Mouse (Mus musculus) intestine, embryonic 15.5 days (tissue): Measurements from ENCODE around the gene Smo. TPM values are rescaled to one million over a fixed set of nuclear protein-coding genes. Genes with fewer than 3 reads are reported as not detected.

ENCODE experiments used
- ATAC-seq: fragments of 200-750 bp; cut with Nextera tagmentation; 2 replicates; pipeline ENCODE4 v1.8.0; 2017; ENCODE audit warnings: moderate TSS enrichment, moderate library complexity
- H3K27ac ChIP-seq: fragments of 300-500 bp; sonication (generic); 2 replicates; pipeline ENCODE4 v1.5.1; 2015; ENCODE audit warnings: mild to moderate bottlenecking, inconsistent platforms
- H3K27me3 ChIP-seq: fragments of 300-500 bp; sonication (generic); replicated peaks from 2 replicates; pipeline ENCODE4 v1.6.1; 2015; ENCODE audit warnings: inconsistent platforms
- H3K36me3 ChIP-seq: fragments of 300-500 bp; sonication (generic); 2 replicates; pipeline ENCODE4 v1.6.1; 2015; ENCODE audit warnings: inconsistent platforms
- H3K4me1 ChIP-seq: fragments of 300-500 bp; sonication (generic); replicated peaks from 2 replicates; pipeline ENCODE4 v1.6.1; 2015; ENCODE audit warnings: inconsistent platforms
- H3K4me2 ChIP-seq: fragments of 300-500 bp; sonication (generic); replicated peaks from 2 replicates; pipeline ENCODE4 v1.6.1; 2015; ENCODE audit warnings: mild to moderate bottlenecking, inconsistent platforms
- H3K4me3 ChIP-seq: fragments of 300-500 bp; sonication (generic); replicated peaks from 2 replicates; pipeline ENCODE4 v1.5.1; 2015; ENCODE audit warnings: inconsistent platforms
- H3K9ac ChIP-seq: fragments of 300-500 bp; sonication (generic); 2 replicates; pipeline ENCODE4 v1.6.1; 2015; ENCODE audit warnings: inconsistent platforms
- H3K9me3 ChIP-seq: fragments of 300-500 bp; sonication (generic); 2 replicates; pipeline ENCODE4 v1.6.1; 2016; ENCODE audit warnings: inconsistent platforms
- WGBS: fragments of 180-500 bp; shearing (Covaris S2); methylation state at CpG from one replicate; pipeline ENCODE4 v1.1.7; 2015; 5-methylcytosine and 5-hydroxymethylcytosine counted together
- polyA plus RNA-seq: library from polyadenylated mRNA; unstranded; fragments of >200 nt; fragmentation: Nextera tagmentation; extraction: Ambion mirVana; gene quantifications from 2 replicates; pipeline ENCODE4 v1.2.1, GENCODE M21; 2015

The Smo gene
- polyA plus RNA-seq, 1 experiment from 2014 or later = 30.1 TPM

DNA sequence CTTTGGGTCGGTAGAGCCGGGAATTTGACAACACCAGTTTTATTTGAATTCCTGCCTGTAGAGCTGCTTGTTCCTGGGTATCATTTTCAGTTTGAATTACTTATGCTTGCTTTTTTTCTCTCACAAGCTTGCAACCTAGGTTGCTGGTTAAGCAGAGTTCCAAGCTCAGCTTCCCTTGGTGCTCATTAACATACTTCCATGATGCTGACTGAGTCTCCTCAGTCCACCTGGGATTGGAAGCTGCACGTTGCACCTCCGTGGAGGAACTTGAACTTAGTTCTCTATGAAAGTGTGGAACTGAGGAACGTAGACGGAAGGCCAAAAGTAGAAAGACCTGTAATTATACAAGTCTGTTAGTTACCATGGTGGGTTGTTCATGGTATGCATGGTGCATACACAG lies 48.7 kb downstream of the Smo start:
- H3K27me3 ChIP-seq = no peaks in the 10 kb centered on the region
- H3K36me3 ChIP-seq = no peaks in the 10 kb centered on the region
- no peak overlapping the region for H3K27ac ChIP-seq
- no peak for ATAC-seq
- H3K9me3 ChIP-seq = no peaks in the 10 kb centered on the region
- H3K9ac ChIP-seq = no peak overlapping the region
- H3K4me3 ChIP-seq = no peak overlapping the region
- 85% methylated on average over 6 of the region's 6 CpGs for WGBS
- no peak overlapping the region for H3K4me2 ChIP-seq
- no peaks in the 10 kb centered on the region for H3K4me1 ChIP-seq

DNA sequence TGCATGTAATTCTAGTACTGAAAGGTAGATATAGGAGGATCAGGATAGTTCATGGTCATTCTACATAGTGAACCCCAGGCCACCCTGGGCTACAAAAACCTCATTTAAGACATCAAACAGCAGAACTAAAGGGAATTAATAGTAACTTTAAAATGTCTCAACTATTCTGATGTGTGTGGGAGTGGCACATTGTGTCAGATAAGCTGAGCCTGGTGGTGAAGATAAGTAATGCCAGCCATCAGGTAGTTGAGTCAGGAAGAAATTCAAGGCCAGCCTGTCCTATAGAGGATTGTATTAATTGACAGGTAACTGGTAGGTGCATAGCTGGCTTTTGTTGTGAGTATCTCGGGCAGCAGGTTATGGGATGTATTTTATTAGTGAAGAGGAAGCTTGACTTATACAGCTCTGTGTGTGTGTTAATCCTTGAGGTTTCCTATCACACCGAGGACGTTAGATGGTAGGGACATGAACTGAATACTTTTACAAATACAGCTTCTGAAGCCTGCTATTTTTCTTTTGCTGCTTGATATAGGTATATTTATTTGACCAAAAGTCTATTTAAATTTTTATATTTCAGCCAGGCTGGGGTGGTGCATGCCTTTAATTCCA lies 49.2 kb downstream of the Smo start:
- no peak overlapping the region for H3K4me3 ChIP-seq
- H3K27me3 ChIP-seq = no peaks in the 10 kb centered on the region
- no peaks in the 10 kb centered on the region for H3K9me3 ChIP-seq
- no peaks in the 10 kb centered on the region for H3K4me1 ChIP-seq
- ATAC-seq = no peak
- 80% methylated on average over 3 of the region's 3 CpGs for WGBS
- no peak overlapping the region for H3K9ac ChIP-seq
- H3K27ac ChIP-seq = no peak overlapping the region
- H3K4me2 ChIP-seq = no peak overlapping the region
- no peaks in the 10 kb centered on the region for H3K36me3 ChIP-seq

DNA sequence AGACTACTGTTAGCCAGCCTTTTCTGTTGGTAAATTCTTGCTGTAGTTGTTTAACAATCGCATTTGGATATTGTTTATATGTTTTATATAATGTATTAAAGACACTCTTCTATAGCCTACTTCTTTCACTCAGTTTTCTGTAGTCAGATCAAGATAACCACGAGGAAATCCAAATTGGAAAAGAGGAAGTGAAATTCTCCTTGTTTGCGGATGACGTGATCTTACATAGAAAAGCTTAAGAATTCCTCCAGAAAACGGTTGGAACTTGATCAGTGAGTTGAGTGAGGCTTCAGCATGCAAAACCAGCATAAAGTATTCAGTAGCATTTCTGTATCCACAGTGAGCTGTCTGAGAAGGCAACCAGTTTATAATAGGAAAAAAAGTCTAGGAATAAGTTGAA lies 50.5 kb downstream of the Smo start:
- ATAC-seq = no peak
- 90% methylated on average over 5 of the region's 5 CpGs for WGBS

DNA sequence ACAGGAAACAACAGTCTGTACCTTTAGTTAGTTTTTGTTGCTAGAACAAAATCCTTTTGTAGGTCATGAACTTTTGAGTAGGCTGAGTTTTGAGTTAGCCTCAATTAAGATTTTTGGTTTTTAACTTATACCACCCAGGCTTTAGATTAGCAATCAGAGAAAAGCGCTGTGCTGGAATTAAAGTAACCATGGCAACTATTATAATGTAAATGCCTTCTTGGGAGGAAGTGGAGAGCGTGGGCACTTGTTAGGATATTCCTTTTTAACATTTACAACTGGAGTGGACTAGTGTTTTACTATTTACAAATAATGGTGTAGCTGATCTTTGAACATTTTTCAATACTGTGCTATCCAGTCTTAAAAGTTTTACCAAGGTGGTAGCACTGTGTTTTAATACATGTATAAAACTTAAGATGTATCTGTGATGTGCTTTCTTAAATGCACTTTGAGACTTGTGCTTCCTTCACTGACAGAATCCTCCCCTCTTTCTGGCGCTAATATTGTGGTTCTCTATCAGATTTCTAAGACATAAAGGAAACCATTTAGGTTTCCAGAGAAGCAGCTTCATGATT lies 53.6 kb downstream of the Smo start:
- no peaks in the 10 kb centered on the region for H3K4me1 ChIP-seq
- no peak overlapping the region for H3K4me3 ChIP-seq
- H3K9ac ChIP-seq = no peak overlapping the region
- H3K4me2 ChIP-seq = no peak overlapping the region
- H3K36me3 ChIP-seq = no peaks in the 10 kb centered on the region
- no peaks in the 10 kb centered on the region for H3K27me3 ChIP-seq
- no peaks in the 10 kb centered on the region for H3K9me3 ChIP-seq
- no peak overlapping the region for H3K27ac ChIP-seq
- ATAC-seq = no peak
- 74% methylated on average over 3 of the region's 3 CpGs for WGBS

More for the DNA sequence above, 50.5 kb downstream of the Smo start:
- Histone ChIP-seq H3K27me3 (no peaks in the 10 kb centered on the region), H3K9me3 (no peaks in the 10 kb centered on the region), H3K4me2 (no peak overlapping the region), H3K36me3 (no peaks in the 10 kb centered on the region), H3K4me3 (no peak overlapping the region), H3K4me1 (no peaks in the 10 kb centered on the region), H3K9ac (no peak overlapping the region), H3K27ac (no peak overlapping the region)

DNA sequence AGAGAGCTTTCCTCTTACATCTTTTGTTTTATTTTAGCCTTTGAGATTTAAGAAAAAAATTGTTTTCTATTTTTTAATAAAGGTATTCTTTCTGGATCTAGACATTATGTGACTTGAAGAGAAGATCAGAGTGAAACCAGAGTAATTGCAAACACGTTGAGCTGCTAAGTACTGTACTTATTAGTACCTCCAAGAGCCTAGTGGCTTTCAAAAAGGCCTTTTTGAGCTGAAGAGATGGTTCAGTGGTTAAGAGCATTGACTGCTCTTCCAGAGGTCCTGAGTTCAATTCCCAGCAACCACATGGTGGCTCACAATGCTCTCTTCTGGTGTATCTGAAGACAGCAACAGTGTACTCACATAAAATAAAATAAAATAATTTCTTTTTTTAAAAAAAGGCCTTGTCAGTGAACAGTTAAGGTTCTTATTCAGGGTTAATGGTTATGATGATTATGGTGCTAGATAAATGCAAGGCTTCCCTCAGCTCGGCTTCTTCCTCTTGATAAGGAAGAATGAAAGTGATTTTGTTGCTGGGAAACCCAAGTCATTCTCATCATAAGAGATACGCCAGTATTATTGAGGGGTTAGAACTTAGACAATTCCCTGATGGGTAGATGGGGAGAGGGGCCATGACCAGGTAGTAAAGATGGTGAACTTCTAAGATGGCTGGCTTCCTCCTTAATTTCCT lies 54.9 kb downstream of the Smo start:
- Histone ChIP-seq H3K4me3 (no peak overlapping the region), H3K9ac (no peak overlapping the region), H3K4me2 (no peak overlapping the region), H3K27ac (no peak overlapping the region), H3K4me1 (no peaks in the 10 kb centered on the region), H3K36me3 (no peaks in the 10 kb centered on the region), H3K9me3 (no peaks in the 10 kb centered on the region), H3K27me3 (no peaks in the 10 kb centered on the region)
- no peak for ATAC-seq
- 78% methylated on average over 3 of the region's 3 CpGs for WGBS

DNA sequence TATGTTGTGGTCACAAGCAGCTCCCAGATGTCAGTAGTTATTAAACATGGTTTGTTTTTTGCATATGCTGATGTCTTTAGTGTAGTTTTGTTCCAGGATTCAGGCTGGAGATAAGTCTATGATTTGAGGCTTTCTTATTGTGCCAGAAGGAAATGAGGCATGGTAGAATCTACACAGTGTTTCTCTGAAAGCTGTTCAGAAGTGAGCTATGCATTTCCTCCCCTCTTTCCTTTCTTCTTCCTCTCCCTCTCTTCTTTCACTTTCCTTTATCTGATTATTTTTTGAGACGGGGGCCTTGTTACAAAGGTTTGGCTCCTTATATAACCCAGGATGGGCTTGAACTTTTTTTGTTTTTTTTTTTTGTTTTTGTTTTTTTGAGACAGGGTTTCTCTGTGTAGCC lies 58.2 kb downstream of the Smo start:
- Histone ChIP-seq H3K27me3 (no peaks in the 10 kb centered on the region), H3K4me3 (no peak overlapping the region), H3K9me3 (no peaks in the 10 kb centered on the region), H3K9ac (no peak overlapping the region), H3K36me3 (no peaks in the 10 kb centered on the region), H3K4me1 (no peaks in the 10 kb centered on the region), H3K27ac (no peak overlapping the region), H3K4me2 (no peak overlapping the region)
- ATAC-seq = no peak
- 75% methylated on average over 1 of the region's 1 CpGs for WGBS

DNA sequence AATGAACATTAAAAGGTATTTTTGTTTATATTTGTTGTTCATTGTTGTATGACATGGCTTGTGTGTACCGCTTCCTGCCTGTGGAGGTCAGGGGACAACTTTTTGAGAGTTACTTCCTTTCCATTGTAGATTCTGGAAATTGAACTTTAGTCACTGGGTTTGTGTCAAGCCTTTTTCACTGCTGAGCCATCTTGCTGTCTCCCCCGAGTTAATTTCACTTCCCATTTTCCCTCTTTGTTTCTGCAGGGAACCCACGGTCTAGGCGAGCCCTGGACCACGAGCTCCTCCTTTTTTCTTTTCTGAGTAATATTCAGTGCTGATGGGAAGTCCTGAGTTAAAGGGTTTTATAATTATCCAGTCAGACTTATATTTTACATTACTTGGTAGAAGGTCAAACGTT lies 59.3 kb downstream of the Smo start:
- WGBS = 81% methylated on average over 6 of the region's 6 CpGs
- no peaks in the 10 kb centered on the region for H3K4me1 ChIP-seq
- H3K9ac ChIP-seq = no peak overlapping the region
- H3K9me3 ChIP-seq = no peaks in the 10 kb centered on the region
- H3K27me3 ChIP-seq = no peaks in the 10 kb centered on the region
- H3K36me3 ChIP-seq = no peaks in the 10 kb centered on the region
- H3K4me2 ChIP-seq = no peak overlapping the region
- no peak for ATAC-seq
- H3K4me3 ChIP-seq = no peak overlapping the region
- no peak overlapping the region for H3K27ac ChIP-seq

DNA sequence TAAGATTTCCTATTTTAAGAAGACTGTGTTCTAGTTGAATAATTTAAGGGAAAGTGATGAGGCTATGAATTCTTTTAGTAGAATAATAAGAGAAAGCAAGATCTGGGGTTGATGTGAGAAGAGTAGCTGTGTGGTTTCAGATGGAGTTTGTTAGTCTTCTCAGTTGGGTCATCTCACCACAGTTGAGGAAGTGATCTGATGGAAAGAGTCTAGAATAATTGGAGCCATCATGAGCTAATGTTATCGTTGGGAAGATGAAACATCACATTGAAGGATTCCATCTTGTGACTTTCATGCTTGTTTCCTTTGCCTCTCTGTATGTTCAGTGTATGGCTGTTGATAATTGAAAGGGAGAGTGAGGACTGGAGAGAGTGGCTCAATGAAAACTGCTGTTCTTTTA lies 67.7 kb downstream of the Smo start:
- Histone ChIP-seq H3K9me3 (no peaks in the 10 kb centered on the region), H3K4me1 (no peaks in the 10 kb centered on the region), H3K27me3 (no peaks in the 10 kb centered on the region), H3K9ac (no peak overlapping the region), H3K27ac (no peak overlapping the region), H3K4me3 (no peak overlapping the region), H3K36me3 (no peaks in the 10 kb centered on the region), H3K4me2 (no peak overlapping the region)
- ATAC-seq = no peak
- 89% methylated on average over 1 of the region's 1 CpGs for WGBS

DNA sequence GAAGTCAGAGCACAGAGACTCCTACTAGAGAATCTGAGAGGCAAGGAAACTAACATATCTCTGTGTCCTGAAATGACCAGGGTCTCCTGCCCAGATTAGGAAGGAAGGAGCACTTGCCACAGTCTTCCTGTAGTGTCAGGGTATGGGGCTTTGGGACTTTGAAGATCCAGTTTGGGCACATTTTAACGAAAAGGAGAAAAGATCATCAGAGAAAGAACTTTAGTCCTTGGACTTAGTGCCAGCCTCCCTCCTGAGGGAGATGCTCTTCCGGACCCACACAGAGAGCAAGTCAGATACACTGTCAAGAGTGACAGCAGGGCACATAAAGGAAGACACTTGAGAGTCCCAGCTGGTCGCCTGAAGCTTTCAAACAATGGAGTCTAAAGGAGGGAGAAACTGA lies 68.7 kb downstream of the Smo start:
- no peak for ATAC-seq
- Histone ChIP-seq H3K4me1 (no peaks in the 10 kb centered on the region), H3K4me3 (no peak overlapping the region), H3K9me3 (no peaks in the 10 kb centered on the region), H3K9ac (no peak overlapping the region), H3K27ac (no peak overlapping the region), H3K36me3 (no peaks in the 10 kb centered on the region), H3K4me2 (no peak overlapping the region), H3K27me3 (no peaks in the 10 kb centered on the region)
- 74% methylated on average over 3 of the region's 3 CpGs for WGBS

DNA sequence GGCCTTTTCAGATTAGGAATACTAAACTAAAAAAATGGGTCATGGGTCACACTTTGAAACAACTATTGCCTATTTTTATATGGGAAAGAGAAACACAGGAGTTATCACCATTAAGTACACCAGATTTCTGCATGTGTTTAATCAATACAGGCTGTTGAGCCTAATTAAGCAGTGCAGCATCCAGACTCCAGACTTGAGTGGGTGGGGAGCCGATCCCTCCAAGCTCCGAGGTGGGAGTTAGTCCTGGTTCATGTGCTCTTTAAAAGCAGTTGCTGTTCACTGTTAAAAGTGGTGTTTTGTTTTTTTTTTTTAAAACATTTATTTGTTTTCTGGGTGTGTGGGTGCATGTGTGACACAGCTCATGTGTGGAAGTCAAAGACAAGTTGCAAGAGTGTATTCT lies 70.1 kb downstream of the Smo start:
- H3K4me1 ChIP-seq = no peaks in the 10 kb centered on the region
- H3K9ac ChIP-seq = no peak overlapping the region
- no peaks in the 10 kb centered on the region for H3K9me3 ChIP-seq
- H3K36me3 ChIP-seq = no peaks in the 10 kb centered on the region
- no peak overlapping the region for H3K4me3 ChIP-seq
- no peak overlapping the region for H3K27ac ChIP-seq
- ATAC-seq = no peak
- no peaks in the 10 kb centered on the region for H3K27me3 ChIP-seq
- WGBS = 87% methylated on average over 2 of the region's 2 CpGs
- no peak overlapping the region for H3K4me2 ChIP-seq

Other genes with a start within 250 kb of the Smo start
- gene Kcp, start 227.6 kb upstream of the Smo start, polyA plus RNA-seq = 13.7 and 15.5 TPM in 2 replicates
- 6.7 and 7.1 TPM in 2 replicates for gene Irf5, start 208.9 kb upstream of the Smo start, polyA plus RNA-seq
- 72.6 and 78.8 TPM in 2 replicates for gene Tnpo3, start 125.6 kb upstream of the Smo start, polyA plus RNA-seq
- gene Tspan33, start 41.3 kb upstream of the Smo start, polyA plus RNA-seq = 5.2 and 6.8 TPM in 2 replicates
- 62.1 and 70.2 TPM in 2 replicates for gene Ahcyl2, start 32.5 kb downstream of the Smo start, polyA plus RNA-seq
- gene Strip2, start 181.5 kb downstream of the Smo start, polyA plus RNA-seq = 0.40 and 0.62 TPM in 2 replicates